Mouse (Mus musculus): Measurements from ENCODE around the gene Ide. TPM values are rescaled to one million over a fixed set of nuclear protein-coding genes. Genes with fewer than 3 reads are reported as not detected.

Ide gene
- total RNA-seq, 2 experiments from 2014 or later: 66.3 to 69.6 TPM

GRCm38 (mm10) chr19:37283166-37283565 lies 54.5 kb downstream of the Ide start:
- intact Hi-C loops (cut with DNase I): no loop called here
- DNase-seq (ENCODE audit: low spot score): no peak

- DNase-seq (ENCODE audit: low spot score): no peak
- intact Hi-C loops (cut with DNase I): no loop called here
These were observed 55.9 kb downstream of the Ide start for GRCm38 (mm10) chr19:37281710-37282109.

- DNase-seq (ENCODE audit: low spot score): no peak
- intact Hi-C loops (cut with DNase I): no loop called here
These were observed 58.5 kb downstream of the Ide start for GRCm38 (mm10) chr19:37279194-37279593.

GRCm38 (mm10) chr19:37275555-37275954 lies 62.1 kb downstream of the Ide start:
- intact Hi-C loops (cut with DNase I): no loop called here
- DNase-seq (ENCODE audit: low spot score): no peak

- intact Hi-C loops (cut with DNase I): no loop called here
- DNase-seq (ENCODE audit: low spot score): no peak
These were observed 68.5 kb downstream of the Ide start for GRCm38 (mm10) chr19:37269106-37269505.

GRCm38 (mm10) chr19:37265333-37266103 lies 72.1 kb downstream of the Ide start:
- intact Hi-C loops (cut with DNase I): loop anchor here (1.0 kb wide), 1 partner anchor 215 kb away; no protein-coding TSS in a partner anchor
- DNase-seq (ENCODE audit: low spot score): peak; percentile 48

GRCm38 (mm10) chr19:37263943-37264897 lies 73.4 kb downstream of the Ide start:
- intact Hi-C loops (cut with DNase I): no loop called here
- peak; percentile 30 for DNase-seq (ENCODE audit: low spot score)

GRCm38 (mm10) chr19:37263566-37263942 lies 74.1 kb downstream of the Ide start:
- intact Hi-C loops (cut with DNase I): no loop called here
- no peak for DNase-seq (ENCODE audit: low spot score)

- no peak for DNase-seq (ENCODE audit: low spot score)
- intact Hi-C loops (cut with DNase I): no loop called here
These were observed 75.3 kb downstream of the Ide start for GRCm38 (mm10) chr19:37262389-37262788.

GRCm38 (mm10) chr19:37255321-37255720 lies 82.3 kb downstream of the Ide start:
- intact Hi-C loops (cut with DNase I): no loop called here
- no peak for DNase-seq (ENCODE audit: low spot score)

- DNase-seq (ENCODE audit: low spot score): no peak
- intact Hi-C loops (cut with DNase I): no loop called here
These were observed 85.5 kb downstream of the Ide start for GRCm38 (mm10) chr19:37252104-37252503.

- intact Hi-C loops (cut with DNase I): no loop called here
- no peak for DNase-seq (ENCODE audit: low spot score)
These were observed 89.5 kb downstream of the Ide start for GRCm38 (mm10) chr19:37248199-37248598.

GRCm38 (mm10) chr19:37246859-37247258 lies 90.8 kb downstream of the Ide start:
- no peak for DNase-seq (ENCODE audit: low spot score)
- intact Hi-C loops (cut with DNase I): no loop called here

GRCm38 (mm10) chr19:37242707-37243106 lies 94.9 kb downstream of the Ide start:
- DNase-seq (ENCODE audit: low spot score): no peak
- intact Hi-C loops (cut with DNase I): no loop called here

GRCm38 (mm10) chr19:37241201-37241600 lies 96.5 kb downstream of the Ide start:
- no peak for DNase-seq (ENCODE audit: low spot score)
- intact Hi-C loops (cut with DNase I): no loop called here

- no peak for DNase-seq (ENCODE audit: low spot score)
- intact Hi-C loops (cut with DNase I): no loop called here
These were observed 98.6 kb downstream of the Ide start for GRCm38 (mm10) chr19:37239096-37239495.

- DNase-seq (ENCODE audit: low spot score): no peak
- intact Hi-C loops (cut with DNase I): no loop called here
These were observed 99.0 kb downstream of the Ide start for GRCm38 (mm10) chr19:37238651-37239050.

GRCm38 (mm10) chr19:37237712-37238437 lies 99.8 kb downstream of the Ide start:
- no peak for DNase-seq (ENCODE audit: low spot score)
- intact Hi-C loops (cut with DNase I): no loop called here

GRCm38 (mm10) chr19:37237306-37237705 lies 100.3 kb downstream of the Ide start:
- intact Hi-C loops (cut with DNase I): no loop called here
- DNase-seq (ENCODE audit: low spot score): no peak

- no peak for DNase-seq (ENCODE audit: low spot score)
- intact Hi-C loops (cut with DNase I): loop anchor here (1.0 kb wide), 1 partner anchor 265 kb away; no protein-coding TSS in a partner anchor
These were observed 101.8 kb downstream of the Ide start for GRCm38 (mm10) chr19:37235818-37236217.

All from heart, postnatal 25 days (tissue).